Mouse (Mus musculus): Measurements from ENCODE around the gene Rad51b.

Rad51b gene

DNA sequence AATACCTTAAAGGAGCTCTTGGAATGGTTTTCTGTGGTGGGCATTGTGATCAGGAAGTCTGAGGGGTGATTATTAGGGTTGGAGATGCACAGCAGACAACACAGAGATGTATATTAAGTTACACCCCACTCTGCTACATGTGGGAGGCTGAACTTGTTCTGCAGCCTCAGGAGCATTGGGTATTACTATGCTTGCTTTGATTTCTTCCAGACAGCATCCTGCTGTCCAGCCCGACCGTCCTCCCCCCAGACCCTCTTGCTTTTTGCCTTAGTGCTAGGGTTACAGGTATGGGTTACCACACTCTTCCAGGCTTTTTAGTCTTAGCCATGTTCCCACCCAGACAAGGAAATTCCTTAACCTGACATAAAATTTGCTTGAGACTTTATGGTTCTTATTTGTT is 30.8 kb downstream of the Rad51b start:
- DNase-seq (ENCODE audit: low read depth in 2 of 2, low spot score in 2 of 2): no peak

DNA sequence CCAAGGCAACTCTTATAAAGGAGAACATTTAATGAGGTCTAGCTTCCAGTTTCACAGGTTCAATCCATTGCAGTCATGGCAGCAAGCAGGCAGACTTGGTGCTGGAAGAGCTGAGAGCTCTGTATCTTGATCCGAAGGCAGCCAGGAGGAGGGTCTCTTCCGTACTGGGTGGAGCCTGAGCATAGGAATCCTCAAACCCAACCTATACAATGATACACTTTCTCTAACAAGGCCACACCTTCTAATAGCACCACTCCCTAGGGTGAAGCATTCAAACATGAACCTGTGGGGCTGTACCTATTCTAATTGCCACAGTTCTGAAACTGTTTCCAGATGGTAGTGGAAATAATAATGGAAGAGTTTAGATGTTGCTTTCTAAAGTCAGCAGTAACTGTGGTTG is 33.5 kb downstream of the Rad51b start:
- DNase-seq (ENCODE audit: low read depth in 2 of 2, low spot score in 2 of 2): no peak

DNA sequence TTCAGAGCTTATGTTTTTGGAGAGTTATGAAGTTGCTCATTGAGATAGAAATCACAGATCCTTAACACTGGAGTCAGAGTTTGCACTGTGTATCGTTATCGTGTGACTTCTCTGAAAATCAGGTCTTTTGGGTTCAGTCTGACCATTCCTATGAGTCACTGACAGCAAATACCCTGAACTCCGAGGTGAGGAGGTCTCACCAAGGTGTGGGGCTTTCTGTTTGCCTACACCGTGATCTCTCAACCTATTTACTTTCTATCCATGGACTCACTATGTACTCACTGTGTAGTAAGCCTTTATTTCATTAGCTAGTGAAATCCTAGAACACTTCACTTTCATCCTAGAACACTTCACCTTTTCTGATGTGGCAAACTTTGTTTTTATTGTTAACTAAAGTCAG is 34.6 kb downstream of the Rad51b start:
- DNase-seq (ENCODE audit: low read depth in 2 of 2, low spot score in 2 of 2): no peak

DNA sequence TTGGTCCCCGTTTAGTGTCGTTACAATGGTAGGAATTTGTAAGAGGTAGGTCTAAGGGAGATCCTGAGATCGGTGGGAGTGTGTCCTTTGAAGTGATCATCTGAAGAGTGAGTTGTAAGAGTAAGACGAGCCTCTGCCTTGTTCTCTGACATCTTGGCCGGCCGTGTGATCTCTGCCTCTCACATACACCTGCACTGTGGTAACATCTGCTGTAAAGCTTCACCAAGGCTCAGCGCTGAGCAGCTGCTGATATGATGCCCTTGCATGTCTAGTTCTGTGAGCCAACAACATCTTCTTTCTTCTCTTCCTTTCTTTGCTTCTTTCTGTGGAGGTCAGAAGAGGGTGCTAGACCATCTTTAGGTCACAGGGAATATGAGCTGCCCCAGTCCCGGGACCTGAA is 41.7 kb downstream of the Rad51b start:
- no peak for DNase-seq (ENCODE audit: low read depth in 2 of 2, low spot score in 2 of 2)

DNA sequence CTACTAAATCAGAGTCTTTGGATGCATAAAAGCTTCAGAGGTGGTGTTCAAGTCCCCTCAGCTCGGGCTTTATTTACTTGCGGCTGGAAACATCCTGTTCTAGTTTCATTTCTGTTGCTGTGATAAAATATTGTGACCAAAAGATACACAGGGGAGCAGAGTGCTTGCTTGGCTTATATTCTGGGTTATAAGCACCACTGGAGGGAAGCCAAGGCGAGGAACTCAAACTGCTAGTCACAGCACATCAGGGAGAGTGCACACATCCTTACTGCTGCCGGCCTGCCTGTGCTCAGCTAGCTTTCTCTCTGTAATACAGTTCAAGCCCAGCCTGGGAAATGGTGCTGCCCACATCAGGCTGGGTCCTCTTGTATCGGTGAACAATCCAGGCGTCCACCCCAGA is 43.4 kb downstream of the Rad51b start:
- DNase-seq (ENCODE audit: low read depth in 2 of 2, low spot score in 2 of 2): no peak

DNA sequence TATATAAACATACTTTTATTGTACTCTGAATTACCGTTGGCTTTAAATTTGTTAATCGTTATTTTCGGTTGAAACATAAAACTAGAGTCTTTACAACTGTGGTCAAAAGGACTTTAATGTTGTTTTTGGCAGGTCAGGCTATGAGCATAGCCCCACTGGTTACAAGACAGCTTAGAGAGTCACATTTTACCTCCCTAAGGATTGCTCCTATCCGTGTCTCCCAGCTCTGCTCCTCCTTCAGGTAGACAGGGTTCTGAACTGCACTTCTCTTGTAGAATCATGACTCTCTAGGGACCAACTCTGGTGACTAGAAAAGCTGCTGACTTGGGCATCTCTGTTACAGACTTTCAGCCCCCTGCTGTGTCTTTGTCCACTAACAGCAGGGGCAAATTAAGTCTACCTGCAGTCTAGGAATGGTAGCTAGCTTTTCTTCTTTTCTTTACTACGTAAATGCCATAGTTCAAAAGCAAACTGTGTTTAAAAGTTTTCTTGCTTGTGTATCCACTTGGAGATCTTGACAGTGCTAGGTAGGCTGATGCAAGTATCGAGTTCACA is 44.3 kb downstream of the Rad51b start:
- no peak for DNase-seq (ENCODE audit: low read depth in 2 of 2, low spot score in 2 of 2)

DNA sequence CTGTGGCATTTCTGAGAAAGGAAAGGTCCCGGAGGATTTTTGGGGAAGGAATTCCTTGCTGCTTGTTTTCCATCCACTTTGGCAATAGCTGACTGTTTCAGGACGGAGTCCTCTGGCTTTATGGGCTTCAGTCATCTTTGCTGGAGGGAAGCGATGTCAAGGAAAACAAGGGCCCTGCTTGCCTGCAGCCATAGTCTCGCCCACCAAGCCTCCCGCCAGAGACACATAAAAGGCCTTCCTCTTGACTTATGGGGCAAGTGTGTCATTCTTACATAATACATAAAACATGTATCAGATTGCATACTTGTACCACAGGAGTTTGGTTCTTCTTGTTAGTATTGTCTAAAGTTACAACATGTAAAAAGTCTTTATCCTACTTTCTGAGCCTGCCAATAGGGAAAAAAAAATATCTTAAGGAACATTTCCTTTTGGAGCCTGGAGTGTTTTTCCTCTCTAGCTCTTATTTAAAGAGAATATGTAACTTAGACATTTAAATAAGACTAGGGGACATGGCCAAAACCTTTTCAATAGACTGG is 49.2 kb downstream of the Rad51b start:
- DNase-seq (ENCODE audit: low read depth in 2 of 2, low spot score in 2 of 2): no peak

DNA sequence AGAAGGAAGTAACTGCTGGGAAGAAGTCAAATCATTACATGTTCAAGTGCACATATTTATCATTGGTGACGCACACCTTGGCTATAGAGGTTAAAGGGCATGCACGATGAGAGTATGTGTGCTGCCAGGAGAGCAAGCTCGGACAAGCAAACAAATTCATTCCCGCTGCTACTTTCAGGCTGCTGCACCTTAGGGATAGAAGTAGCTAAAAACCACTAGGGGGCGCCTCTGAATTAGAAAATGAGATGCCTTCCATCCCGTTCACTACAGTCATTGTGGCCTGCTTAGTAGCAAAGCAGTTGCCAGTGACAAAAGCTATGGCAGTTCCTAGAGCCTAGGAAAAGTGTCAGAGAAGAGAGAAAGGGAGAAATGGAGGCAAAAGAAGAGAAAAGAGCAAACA is 50.6 kb downstream of the Rad51b start:
- peak; percentile 17 to 36 for DNase-seq (ENCODE audit: low read depth in 2 of 2, low spot score in 2 of 2)

DNA sequence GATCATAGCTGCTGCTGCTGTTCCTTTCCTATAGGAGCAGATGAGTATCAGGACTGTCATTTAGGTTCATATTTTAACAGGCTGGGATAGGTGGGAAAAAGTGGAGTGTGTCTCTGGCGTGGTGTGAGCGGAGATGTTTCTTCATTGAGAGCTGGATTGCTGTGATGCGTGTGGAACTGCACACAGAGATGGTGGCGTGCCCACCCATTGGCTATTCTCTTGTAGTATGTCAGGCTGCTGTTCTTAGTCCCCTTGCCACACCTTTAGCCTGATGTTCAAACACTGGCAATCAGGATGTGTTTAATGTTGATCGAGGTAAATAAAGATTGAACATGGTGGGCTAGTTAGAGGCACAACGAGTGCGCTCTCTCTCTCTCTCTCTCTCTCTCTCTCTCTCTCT is 54.4 kb downstream of the Rad51b start:
- DNase-seq (ENCODE audit: low read depth in 2 of 2, low spot score in 2 of 2): no peak

DNA sequence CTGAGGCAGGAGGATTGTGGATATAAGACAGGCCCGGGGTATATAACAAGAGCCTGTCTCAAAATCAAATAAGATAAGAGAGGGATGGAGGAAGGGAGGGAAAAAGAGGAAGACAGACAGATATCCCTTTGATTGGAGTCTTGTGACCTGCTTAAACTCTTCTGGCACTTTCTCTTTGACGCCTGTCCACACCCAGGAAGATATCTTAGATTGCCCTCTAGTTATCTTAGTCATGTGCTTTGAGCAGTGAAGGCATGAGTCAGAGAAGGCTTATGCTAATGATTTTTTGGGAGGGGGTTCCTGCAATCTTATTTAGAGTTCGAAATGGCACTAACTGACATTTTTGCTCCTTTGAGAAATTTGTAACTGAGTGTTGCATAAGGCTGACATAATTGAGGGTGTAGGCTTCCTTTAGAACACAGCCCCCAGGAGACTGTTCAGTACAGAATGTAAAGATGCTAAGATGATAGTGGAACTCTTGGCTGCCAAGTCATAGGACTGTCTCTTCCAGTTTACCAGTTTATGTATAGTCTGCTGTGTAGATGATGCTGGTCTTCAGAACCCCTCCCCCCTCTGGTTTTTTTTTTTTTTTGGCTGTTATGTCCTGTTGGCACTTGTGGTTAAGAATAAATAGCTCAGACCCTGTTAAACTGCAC is 55.1 kb downstream of the Rad51b start:
- DNase-seq (ENCODE audit: low read depth in 2 of 2, low spot score in 2 of 2): no peak

DNA sequence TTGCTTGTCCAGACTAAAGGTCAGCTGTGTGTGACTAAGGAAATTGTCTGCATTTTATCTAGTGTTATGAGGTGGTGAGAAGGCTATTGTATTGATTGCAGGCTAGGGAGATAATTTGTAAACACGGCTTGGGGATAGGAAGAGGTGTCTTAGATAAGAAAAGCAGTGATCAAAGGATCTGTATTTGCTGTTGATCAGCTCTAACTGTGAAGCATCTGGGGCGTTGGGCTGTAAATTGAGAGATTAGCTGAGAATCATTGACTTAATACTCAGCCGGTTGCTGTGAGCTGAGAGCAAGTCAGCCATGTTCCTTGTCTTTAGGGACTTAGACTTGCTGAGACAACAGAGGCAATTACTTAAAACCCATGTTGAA is 55.6 kb downstream of the Rad51b start:
- no peak for DNase-seq (ENCODE audit: low read depth in 2 of 2, low spot score in 2 of 2)

DNA sequence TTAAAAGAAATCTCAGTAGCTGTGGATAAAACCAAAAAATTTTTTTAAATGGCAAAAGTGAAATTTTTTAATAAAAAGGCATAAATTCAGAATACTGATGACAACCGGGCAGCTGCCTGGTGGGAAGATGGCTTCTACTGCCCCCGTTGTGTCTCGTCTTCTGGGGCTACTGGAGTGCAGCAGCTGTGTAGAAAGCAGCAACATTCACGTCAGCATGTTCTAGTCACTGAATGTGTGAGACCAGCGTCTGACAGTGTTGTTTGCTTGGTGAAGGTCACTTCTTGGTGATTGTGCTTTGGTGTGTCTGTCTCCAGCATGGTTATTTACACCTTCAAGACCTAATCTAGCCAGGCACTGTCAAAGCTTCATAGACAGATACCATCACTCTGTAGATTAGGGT is 56.3 kb downstream of the Rad51b start:
- no peak for DNase-seq (ENCODE audit: low read depth in 2 of 2, low spot score in 2 of 2)

DNA sequence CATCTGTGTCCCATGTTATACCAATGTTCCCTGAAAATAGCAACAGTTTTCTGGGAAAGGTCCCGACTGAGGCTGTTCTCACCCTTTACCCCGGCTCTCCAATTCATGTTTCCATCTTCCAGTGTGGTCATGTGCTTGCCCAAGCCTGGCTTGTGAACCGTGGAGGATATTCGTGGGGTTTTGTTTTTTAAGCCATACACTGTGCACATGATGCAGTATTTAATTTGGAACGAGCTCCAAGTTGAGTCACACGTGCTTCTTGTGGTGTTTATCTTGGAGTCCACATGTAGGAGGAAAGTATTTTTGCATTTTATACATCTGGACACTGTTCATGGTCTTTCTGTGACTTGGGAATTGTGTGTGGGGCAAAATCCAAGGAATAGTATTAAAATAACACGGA is 57.5 kb downstream of the Rad51b start:
- no peak for DNase-seq (ENCODE audit: low read depth in 2 of 2, low spot score in 2 of 2)

DNA sequence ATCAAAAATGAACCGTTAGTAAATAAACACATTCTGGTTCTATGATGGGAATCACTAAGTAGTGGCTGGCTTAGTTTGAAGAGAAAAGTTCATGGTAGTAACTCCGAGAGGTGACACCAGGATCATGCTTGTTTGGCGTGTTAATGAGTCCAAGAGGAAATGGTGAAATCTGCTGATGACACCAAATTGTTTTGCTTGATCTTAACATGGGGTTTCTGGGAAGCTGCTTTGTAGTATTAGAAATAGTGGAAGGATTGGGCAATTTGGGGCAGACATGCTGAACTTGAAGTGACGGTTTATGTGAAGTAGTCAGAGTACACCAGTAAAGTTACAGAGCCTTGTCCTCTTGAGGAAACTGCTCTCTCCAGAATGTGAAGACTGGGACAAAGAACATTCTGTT is 59.1 kb downstream of the Rad51b start:
- DNase-seq (ENCODE audit: low read depth in 2 of 2, low spot score in 2 of 2): no peak

DNA sequence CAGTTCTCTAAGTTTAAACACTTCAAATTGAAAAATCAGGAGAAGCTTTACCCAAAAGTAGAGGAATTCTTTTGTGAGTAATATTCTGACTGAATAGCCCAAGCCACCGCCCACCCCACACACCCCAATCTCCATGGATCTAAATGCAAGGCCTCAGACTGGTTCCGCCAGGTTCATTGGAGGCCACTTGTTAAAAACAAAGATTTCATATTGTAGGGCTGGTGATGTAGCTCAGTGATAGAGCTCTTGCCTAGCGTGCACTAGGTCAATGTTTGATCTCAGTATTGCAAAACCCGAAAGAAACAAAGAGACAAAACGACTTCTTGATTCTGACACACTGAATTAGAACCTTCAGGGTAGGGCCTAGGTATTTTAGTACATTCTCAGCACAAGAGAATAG is 60.5 kb downstream of the Rad51b start:
- no peak for DNase-seq (ENCODE audit: low read depth in 2 of 2, low spot score in 2 of 2)

DNA sequence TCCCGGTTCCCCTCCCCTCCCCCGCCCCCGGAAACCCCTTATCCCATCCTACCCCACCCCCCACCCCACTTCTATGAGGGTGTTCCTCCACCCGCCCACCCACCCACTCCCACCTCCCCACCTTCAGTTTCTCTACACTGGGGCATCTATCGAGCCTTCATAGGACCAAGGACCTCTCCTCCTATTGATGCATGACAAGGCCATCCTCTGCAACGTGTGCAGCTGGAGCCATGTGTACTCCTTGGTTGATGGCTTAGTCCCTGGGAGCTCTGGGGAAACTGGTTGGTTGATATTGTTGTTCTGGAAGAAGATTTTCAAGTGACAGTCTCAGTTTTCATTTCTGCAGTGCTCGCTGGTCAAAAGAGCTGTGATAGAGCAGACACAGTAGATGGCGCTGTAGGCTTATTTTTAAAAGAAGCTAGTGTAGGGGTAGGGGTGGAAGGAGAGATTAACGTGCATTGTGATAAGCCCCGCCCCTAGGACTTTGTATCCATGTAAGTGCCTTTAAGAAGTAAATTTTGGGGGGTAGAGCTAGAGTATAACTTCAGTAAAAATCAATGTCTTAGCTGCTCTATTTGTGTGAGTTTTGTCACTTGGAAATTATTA is 61.6 kb downstream of the Rad51b start:
- DNase-seq (ENCODE audit: low read depth in 2 of 2, low spot score in 2 of 2): peak; percentile 47 to 61

DNA sequence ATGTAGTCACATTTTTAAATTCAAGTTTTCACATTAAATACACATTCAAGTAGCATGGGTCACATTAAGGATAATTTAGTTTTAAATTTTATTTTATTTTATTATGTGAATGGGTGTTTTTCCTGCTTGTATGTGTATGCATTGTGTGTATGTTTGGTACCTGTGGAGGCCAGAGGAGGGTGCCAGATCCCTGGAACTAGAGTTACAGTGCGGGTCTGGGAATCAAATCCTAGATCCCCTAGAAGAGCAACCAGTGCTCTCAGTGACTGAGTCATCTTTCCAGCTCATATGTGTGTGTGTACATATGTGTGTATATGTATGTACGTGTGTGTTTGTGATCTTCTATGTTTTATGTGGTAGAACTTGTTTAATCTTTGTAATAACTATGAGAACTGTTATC is 62.3 kb downstream of the Rad51b start:
- no peak for DNase-seq (ENCODE audit: low read depth in 2 of 2, low spot score in 2 of 2)

DNA sequence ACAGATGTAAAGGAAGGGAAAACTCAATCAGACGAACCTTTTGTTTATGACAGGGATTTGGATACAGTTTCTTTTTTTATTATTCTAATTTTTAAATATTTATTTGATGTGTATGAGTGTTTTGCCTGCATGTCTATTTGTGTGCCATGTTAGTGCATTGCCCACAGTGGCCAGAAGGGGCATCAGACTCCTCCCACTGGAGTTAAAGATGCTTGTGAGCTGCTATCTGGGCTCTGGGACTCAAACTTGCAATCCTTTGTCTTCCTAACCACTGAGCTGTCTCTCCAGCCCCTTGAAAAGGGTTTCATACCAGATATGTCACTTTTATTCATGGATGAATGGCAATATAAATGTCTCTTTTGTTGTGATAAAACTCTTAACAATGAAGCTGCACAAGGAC is 65.1 kb downstream of the Rad51b start:
- DNase-seq (ENCODE audit: low read depth in 2 of 2, low spot score in 2 of 2): peak; percentile 11 to 48

DNA sequence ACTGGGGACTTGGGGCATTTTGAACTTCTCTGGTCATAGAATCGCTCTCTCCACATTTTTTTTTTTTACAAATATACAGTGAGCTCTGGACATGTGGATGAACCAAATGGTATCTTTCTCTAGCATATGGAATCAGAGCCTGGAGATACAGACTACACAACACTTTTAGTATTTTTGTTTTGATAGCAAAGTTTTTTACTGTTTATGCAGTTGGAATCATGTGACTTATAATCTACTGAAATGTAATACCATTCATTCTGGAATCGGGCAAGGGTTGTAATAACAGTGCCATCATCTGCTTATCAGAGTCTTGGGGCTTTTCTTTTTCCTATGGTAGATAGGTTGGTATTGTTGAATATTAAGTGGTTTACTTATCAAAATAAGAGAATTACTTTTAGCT is 67.2 kb downstream of the Rad51b start:
- no peak for DNase-seq (ENCODE audit: low read depth in 2 of 2, low spot score in 2 of 2)

DNA sequence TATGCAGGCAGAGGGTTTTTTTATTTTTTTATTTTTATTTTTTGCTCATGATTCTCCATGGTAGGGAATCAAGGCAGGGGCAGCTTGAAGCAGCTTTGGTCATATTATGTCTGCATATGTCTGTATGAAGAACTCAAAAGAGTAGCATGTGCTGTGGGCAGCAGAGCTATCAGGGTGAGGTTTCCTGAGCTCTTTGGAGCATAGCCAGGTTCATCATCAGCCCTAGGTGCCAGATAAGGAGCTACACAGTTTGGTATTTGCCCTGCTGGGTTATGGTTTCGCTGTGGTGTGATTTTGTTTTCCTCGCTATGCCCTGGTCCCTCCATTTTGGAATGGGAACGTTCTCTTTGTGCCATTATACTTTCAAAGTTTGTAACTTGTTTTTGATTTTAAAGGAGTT is 71.7 kb downstream of the Rad51b start:
- DNase-seq (ENCODE audit: low read depth in 2 of 2, low spot score in 2 of 2): no peak

DNA sequence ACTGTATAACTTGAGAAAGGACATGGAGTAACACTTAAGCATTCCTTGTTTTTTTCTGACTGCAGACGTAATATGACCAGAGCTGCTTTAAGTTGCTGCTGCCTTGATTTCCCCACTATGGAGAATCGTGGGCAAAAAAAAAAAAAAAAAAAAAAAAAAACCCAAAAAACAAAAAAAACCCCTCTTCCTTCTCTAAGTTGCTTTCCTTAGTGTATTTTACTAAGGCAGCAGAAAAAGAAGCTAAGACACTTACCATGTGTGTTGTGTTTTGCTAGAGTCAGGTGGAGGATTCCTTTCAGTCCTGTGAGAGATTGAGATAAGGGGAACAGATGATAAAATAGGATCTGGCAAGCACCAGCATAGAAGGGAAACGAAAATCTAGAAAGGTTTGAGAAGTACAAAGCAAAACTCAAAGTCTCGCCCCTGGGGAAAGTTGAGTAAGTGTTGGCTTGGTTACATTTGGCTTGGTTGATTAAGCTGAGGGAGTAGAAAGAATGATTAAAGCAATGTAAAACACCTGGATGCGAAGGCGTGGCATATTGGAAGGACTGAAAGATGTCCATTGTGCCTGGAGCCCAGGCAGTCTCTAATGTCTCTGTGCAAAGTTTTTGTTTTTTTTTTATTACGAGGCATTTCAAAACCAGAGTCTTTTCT is 72.6 kb downstream of the Rad51b start:
- DNase-seq (ENCODE audit: low read depth in 2 of 2, low spot score in 2 of 2): no peak

DNA sequence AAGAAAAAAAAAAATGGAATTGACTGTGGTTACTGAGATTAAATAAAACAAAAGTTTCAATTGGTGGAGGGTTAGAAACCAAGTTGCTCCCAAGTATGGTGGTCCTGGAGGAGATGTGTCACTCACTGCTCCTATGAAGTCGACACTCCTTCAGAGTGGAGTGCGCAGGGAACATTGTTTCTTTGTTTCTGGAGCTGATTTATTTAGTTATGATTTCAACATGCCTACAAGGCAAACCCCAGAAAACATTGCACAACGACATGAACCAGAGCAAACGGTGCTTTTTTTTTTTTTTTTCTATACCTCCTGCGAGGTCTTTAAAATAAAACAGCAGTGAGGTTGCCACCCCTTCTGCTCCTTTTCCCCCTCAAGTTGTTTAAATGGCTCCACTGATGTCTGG is 75.6 kb downstream of the Rad51b start:
- DNase-seq (ENCODE audit: low read depth in 2 of 2, low spot score in 2 of 2): no peak
